Mouse (Mus musculus) cerebellum, adult 18-20 months (tissue): ENCODE measurements around the gene Ccdc84.
"Not testable (repeated sequence)": the region's sequence is repeated elsewhere in the genome, so short reads cannot be mapped to it uniquely, and the experiment has no call there.

Experiments
- DNase-seq, 2 experiments: peaks; one replicate each; pipeline ENCODE4 v3.0.0; 2021

The Ccdc84 gene

DNA sequence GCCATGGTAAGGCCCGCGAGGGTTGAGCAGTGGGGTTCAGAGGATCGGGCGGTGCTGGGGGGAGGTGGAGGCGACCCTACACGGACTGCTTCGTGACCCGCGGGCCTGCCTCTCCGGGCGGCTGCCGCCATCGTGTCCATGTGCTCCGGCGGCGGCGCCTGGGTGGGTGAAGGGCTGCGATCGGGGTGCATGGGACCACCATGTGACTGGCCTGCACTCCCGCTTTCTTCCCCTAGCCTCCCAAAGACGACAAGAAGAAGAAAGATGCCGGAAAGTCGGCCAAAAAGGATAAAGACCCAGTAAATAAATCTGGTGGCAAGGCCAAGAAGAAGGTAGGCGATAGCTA, 10.6 kb downstream of the Ccdc84 start:
- no peak for DNase-seq

DNA sequence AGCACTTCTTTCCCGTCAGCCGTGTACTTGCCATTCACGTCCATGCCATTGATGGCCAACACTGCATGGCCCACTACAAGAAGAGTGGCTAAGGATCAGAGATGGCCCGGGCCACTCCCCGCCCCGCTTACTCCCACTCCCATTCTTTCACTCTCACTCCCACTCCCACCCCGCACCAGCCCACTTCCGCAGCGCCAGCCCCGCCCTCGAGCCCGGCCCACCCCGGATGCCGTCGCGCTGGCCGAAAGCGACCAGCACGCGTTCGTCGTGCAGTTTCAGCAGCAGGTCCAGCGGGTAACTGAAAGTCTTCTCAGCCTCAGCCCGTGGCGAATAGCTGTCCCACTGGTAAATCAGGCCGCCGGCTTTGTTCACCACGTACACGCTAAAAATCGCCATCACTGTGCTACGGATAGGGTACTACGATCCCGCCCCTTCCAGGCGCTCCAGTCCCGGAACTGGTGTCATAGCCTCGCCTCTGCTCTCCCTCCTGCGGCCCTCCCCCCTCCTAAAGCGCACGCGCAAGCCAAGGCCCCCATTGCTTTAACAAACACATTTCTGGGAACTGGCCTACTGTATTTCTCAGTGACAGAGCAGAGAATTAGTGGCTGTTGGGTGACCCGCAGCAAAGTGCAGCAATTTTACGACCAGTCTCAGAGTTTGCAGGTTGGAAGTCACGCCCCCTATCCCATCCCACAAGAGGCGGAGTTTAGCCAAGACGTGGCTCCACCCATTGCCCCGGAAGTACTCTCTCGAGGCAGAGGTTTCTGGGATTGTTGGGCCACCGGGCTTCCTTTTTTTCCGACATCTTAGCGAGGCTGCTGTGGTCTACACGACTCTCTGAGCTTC, 11.2 kb downstream of the Ccdc84 start, which contains the start of the genes Rps25 and Trappc4:
Gene Rps25, plus strand, starts transcription at position 234 of the 846 bp plus-strand sequence.
Gene Trappc4, minus strand, starts transcription at position 695 of the 846 bp plus-strand sequence.
- peak; percentile 93 for DNase-seq

DNA sequence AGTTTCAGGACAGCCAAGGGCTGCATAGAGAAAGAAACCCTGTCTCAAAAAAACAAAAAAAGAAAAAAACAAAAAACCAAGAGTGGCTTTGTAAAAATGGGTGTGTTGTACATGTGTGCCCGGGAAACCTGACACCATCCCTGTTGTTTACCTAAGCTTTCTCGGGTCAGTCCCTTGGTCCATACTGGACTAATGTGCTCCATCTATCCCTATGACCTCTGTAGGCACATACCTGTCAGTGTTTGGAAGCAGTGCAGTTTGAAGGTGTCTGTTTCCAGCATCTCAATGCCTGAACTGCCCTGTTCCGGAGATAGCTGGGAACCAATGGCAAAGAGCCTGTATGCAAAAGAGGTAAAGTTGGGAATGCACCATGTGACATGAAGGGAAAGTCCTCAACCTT, 13.4 kb downstream of the Ccdc84 start:
- DNase-seq = no peak

DNA sequence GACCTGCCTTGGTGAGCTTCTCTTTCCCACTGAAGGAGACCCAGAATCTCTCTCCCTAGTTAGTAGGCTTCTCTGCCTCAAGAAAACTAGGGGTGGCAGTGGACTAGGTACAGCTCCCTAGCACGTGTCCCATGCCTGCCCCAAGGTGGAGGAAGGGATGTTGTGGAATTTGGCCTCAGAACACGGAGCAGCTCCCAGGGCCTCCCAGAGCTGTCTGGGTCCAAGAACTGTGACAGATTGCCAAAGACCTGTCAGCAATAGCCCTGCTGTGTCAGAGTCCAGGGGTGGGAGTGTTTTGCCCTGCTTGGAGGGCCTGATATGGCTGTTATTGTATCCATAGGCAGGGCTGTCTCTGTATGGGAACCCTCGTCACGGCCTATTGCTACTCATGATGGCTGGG, 17.3 kb downstream of the Ccdc84 start:
- no peak for DNase-seq

DNA sequence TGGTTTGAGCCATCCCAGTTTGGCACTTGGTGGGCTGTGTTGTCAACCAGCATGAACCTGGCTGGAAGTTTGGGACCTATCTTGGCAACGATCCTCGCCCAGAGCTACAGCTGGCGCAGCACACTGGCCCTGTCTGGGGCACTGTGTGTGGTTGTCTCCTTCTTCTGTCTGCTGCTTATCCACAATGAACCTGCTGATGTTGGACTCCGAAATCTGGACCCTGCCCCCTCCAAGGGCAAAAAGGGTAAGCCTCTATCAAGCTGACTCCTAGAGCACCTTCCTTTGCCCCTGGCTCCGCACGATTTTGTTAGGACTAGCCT, 18.6 kb downstream of the Ccdc84 start:
- DNase-seq = no peak

DNA sequence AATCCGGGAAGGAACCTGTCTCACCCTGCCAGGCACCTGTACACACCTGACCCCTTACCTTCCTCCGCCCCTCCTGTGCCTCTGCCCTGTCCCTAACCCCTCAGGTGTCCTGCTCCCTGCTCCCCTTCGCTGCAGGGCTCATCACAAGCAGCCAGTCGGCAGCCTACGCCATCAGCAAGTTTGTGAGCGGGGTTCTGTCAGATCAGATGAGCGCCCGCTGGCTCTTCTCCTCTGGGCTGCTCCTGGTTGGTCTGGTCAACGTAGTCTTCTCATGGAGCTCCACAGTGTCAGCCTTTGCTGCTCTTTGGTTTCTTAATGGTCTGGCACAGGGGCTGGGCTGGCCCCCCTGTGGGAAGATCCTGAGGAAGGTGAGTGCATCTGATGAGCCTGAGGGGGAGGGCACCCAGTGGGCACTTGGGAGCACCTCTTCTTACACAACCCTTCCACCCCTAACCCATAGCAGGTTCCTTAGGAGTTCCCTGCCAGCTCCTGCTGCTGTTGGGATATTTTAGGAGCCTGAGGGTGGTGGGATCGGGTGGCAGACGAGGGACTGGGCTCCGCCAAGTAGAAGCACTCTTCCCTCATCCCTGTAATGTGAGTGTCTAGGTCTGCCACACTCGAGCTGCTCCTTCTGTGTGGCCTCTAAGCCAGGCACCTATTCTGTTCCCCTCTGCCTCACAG, 19.1 kb downstream of the Ccdc84 start:
- DNase-seq = no peak

DNA sequence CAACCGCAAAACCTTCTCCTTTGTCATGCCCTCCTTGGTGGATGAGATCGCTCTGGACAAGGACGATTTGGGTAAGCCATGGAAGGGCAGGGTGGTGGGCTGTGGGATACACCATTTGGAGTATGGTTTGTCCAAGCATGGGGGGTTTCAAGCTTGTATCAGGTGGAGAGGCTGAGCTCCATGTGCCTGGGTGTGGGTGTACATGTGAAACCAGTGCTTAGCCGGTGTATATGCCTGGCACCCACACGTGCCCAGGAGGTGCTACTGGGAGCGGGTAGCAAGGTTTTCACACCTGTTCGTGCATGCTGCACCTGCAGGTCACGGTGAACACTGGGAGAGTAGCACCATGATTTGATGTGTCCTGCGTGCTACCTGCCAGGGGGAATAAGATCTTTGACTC, 19.8 kb downstream of the Ccdc84 start:
- no peak for DNase-seq

DNA sequence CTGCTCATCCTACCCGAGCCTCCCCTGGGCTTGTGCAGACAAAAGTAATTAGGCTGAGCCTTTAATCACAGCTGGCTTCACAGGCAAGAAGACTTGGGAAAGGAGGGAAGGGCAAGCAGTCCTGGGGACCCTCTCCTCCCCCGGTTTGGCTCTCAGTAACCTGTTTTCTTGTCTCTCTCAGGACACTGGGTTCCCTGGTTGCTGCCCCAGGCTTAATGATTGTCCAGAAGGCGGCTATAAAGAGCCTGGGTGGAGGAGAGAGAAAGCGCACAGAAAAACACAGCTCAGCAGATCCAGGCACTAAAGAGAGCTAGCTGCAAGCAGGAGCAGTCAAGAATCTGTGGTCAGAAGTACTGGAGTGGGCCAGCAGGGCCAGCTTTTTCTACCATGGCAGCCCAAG, 20.3 kb downstream of the Ccdc84 start:
- DNase-seq = no peak

DNA sequence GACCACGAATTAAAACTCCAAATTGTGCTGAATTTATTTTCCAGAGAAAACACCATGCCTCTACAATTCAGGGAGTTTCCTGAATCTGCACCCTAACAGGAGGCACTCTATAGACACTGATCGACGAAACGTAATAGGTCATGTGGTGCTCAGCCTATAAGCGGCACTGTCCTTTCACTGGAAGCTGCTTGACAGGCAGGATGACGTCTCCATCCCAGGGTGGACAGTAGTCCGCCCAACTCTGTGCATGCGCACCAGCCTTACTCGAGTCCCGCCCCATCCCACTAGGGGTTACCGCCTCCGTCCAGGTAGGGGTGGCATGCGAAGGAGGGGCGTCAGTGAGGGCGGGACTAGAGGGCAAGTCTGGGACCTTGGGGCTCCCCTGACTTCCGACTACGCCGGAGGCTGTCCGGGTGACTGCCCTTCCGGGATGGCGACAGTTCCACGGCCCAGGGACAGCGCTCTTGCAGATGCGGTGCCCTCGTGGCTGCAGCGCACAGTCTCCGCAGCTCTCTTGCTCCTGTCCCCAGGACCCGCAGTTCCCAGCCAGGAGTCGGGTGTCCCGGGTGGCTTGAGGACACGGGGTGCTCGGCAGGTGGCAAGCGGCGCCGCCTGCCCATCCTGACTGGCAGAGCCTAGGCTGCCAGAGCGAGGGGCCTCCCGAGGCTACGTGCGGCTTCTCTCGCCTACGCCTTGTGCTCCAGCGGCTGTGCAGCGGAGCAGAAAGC, 21.5 kb downstream of the Ccdc84 start, which contains the start of gene Slc37a4:
Gene Slc37a4, plus strand, starts transcription at position 169 of the 728 bp plus-strand sequence.
- peak; percentile 94 to 100 for DNase-seq

DNA sequence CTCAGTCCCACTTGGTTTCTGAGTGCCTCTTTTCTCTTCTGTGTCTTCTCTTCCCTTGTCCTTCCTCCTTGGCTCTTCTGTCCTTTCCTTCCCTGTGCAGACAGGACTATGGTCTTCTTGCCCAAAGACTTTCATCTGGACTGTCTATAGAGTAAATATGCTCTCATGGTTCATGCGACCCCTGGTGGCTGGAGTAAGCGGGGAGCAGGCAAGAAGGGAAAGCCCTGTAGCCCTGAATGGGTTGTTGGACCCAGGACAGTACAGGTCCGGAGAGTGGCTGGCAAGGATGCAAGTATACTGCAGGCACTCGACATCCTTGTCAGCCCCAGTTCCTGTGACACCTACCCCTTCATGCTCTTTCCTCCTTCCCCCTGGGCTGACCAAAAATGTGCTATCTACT, 26.9 kb downstream of the Ccdc84 start:
- DNase-seq = peak; percentile 75 to 79

DNA sequence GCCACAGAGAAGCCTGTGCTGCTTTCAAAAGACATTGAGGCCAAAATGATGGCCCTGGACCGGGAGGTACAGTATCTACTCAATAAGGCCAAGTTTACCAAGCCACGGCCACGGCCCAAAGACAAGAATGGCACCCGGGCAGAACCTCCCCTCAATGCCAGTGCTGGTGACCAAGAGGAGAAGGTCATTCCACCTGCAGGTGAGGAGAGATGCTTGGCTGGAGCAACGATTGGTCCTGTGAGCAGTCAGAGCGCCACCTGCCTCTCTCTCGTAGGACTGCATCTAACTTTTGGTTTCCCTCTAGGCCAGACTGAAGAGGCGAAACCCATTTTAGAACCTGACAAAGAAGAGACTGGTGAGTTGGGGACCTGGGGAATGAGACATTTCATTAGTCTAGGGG, 29.1 kb downstream of the Ccdc84 start:
- DNase-seq = peak; percentile 72 to 75

DNA sequence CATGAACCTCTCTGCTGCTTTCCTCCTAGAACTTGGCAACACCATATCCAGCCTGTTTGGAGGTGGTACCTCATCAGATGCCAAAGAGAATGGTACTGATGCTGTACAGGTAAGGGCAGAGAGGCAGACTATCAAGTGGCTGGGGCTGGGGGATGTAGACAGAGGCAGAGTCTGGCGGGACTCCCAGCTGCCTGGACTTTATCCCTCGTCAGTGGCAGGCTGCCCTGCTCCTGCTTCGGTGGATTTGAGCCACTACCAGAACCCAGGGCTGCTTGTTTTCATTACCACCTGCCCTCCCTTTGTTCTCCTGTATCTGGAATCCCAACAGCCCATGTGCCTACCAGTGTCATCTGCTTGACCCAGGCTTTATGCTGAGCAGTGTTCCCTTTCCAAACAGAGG, 31.1 kb downstream of the Ccdc84 start:
- no peak for DNase-seq

DNA sequence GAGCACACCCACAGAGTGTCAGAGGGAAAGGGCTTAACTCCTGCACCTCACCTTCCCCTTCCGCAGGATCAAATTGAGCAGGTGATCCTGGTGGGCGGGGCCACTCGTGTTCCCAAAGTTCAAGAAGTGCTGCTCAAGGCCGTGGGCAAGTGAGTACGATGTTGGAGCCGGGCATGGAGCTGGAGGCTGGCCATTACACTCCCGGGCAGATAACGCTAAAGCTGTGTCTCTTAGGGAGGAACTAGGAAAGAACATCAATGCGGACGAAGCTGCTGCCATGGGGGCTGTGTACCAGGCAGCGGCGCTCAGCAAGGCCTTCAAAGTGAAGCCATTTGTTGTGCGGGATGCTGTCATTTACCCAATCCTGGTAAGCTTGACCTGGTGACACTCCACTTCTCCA, 33.8 kb downstream of the Ccdc84 start:
- no peak for DNase-seq

DNA sequence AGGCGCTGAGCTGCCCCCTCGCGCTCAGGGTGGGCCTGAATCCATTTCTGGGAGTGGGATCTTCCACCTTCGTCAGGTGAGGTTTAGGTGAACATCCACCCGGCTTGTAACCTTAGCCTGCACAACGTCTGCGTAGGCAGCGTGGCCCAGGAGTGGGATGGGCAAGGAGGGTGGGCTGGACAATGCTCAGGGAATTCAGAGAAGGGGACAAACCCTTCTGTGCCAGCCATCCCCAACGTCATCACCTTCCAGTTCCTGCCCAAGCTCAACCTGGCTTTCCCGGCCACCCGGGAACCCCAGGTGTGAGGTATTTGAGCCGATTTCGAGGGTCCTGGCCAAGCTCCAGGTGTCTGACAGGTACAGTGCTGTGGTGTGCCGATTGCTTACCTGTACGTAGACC, 38.5 kb downstream of the Ccdc84 start:
- peak; percentile 31 to 50 for DNase-seq

DNA sequence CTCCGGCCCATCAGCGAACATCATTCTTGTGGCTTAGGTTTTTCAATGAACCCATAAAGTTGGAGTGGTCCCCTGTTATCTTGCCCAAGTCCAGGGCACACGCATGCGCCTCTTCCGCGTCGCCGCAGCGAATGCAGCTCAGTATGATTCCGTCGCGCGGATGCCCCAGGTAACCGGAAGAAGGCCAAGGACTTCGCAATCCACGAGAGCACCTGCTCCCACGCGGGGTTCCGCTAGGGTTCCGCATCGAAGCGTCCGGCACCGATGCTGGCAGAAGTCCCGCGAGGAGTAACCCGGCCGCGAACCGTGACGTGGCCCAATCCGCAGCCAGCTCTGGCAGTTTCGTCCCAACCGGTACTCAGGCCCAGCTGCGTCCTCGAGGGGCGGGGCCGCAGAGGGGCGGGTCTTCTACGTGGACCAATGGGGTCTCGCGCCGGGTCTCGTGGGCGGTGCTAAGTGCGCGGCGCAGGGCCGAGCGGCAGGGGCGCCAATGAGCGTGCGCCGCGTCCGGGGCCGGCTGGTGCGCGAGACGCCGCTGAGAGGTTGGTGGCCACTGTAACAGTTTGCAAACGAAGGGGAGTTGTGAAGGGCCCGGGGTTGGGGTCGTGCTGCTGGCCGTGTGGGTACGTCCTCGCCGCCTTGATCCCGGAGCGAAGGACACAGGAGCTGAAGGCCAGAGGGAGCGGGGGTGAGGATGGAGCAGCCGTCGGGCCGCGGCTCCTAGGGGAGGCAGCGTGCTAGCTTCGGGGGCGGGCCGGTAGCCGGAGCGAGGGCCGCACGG, 39.1 kb downstream of the Ccdc84 start, which contains the start of gene Hyou1:
Gene Hyou1, plus strand, starts transcription at position 437 of the 781 bp plus-strand sequence.
- DNase-seq = peak; percentile 99 to 100

DNA sequence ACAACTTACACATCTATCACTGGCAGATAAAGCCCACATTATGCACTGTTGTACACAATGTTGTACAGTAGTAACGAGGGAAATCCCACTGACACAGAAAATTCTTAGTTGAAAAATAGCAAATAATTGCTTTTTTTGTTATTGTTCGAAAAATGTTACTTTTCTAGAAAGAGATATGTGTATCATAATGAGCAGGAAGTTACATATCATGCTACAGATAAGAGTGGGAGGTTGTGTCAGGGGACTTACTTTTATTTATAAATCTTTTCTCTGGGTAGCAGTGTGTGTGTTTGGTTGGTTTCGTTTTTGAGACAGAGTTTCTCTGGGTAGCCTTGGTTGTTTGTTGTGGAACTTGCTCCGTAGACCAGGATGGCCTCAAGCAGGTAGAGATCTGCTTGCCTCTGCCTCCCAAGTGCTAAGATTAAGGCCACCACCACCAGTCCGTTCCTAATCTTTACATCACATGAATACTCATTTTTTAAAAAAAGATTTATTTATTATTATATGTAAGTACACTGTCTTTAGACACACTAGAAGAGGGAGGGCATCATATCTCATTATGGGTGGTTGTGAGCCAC, 40.1 kb downstream of the Ccdc84 start:
- DNase-seq = no peak

DNA sequence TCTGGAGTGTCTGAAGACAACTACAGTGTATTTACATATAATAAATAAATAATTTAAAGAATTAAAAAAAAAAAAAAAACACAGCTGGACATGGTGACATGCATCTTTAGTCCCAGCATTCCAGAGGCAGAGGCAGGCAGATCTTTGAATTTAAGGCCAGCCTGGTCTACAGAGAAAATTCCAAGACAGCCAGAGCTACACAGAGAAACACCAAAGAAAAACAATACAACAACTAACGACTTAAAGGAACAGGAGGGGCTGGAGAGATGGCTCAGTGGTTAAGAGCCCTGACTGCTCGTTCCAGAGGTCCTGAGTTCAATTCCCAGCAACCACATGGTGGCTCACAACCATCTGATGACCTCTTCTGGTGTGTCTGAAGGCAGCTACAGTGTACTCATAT, 41.0 kb downstream of the Ccdc84 start:
- not testable (repeated sequence) for DNase-seq

DNA sequence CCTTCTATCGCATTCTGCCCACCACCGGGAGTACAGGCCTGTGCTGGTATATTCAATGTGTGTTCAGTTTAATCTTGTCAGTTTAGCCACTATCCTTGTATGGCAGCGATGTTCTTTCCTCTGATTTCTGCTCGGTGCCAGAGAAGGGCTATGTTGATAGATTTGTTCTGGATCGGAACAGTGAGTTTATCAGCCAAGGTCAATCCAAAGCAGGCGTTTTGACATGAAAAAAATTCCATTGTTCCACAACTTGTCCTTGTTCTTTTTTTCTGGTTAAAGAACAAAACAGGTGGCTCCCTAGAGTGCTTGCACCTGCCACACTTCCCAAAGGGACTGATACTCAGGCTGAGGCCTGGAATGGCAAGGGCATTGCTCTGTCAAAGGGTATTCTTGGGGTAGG, 42.2 kb downstream of the Ccdc84 start:
- DNase-seq = no peak

DNA sequence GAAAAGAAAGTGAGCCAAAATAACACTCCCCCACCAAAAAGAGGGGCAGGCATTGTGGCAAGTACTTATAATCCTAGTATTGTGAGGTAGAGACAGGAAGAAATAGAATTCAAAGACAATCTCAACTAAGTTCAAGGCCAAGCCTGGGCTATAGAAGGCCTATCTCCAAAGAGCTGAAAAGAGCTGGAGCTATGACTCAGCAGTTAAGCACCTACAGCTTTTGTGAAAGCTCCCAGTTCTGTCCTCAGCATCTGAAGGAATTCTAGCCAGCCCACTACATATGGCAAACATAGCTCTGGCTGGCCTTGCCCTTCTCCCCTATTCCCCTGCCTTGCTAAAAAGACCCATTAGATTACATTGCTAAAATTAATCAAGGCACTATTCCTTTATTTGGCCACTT, 45.0 kb downstream of the Ccdc84 start:
- DNase-seq = no peak

DNA sequence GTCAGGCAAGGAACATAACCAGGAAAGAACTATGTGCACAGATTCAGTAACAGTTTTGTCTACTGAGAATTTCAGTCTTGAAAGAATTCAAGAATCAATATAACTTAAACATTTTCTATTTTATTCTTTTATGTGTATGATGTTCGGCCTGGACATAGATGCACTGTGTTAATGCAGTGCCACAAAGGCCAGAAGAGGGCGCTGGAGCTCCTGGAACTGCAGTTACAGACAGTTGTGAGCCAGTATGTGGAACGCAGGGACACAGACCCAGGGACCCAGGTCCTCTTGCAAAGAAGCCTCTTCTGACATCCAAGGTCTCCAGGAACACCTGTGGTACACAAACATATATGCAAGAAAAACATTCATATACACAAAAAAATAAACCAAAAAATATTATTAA, 53.9 kb downstream of the Ccdc84 start:
- no peak for DNase-seq

DNA sequence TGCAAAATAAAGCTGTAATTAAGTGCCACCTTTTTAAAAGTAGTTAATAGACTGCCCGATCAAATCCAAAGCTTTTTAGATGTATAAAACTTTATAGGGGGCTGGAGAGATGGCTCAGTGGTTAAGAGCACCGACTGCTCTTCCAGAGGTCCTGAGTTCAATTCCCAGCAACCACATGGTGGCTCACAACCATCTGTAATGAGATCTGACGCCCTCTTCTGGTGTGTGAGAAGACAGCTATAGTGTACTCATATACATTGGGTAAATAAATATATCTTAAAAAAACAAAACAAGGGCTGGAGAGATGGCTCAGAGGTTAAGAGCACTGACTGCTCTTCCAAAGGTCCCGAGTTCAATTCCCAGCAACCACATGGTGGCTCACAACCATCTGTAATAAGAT, 56.4 kb downstream of the Ccdc84 start:
- DNase-seq = not testable (repeated sequence)

DNA sequence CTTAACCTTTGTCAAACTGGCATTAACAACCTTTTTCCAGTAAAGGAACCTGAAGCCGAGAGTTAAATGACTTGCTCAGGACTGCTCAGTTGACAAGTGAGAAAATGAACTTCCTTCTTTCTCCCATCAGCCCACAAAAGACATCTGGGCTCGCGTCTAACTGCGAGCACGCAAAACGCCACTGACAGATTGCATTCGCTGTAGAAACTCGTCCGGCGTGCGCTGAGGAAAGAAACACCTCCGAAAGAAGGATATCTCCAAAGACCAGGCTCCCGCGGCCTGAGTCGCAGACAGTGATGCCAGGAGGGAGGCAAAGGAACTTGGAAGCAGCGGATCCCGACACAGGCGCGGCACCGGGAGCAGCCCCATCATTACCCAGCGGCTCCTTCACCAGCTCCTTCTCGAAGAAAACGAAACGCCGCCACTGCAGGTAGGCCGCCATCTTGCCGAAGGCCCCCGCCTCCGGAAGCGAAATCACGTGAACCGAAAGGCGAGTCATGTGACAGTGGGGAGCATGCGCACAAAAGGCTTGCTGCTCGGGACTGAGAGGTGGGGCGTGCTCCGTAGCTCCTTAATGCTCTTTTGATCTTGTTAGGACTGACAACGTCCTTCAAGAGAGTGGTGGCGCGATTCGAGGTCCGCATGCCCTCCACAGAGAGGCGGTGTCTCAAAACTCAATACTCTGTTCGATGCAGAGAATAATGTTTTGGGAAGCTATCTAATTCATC, 57.0 kb downstream of the Ccdc84 start, which contains the start of gene Vps11:
Gene Vps11, minus strand, starts transcription at position 481 of the 728 bp plus-strand sequence.
- DNase-seq = peak; percentile 91 to 94
